Mouse (Mus musculus): ENCODE measurements around the gene Pou5f2.

Gene Pou5f2

GRCm38 (mm10) chr13:78024683-78025294 lies at the start of gene Pou5f2:
Gene Pou5f2 (plus strand): TSS chr13:78024902.
- DNase-seq (ENCODE audit: low spot score in 2 of 2) = no peak

- no peak for DNase-seq (ENCODE audit: low spot score in 2 of 2)
Measured at GRCm38 (mm10) chr13:77976248-77976647, 48.5 kb upstream of the Pou5f2 start.

DNA sequence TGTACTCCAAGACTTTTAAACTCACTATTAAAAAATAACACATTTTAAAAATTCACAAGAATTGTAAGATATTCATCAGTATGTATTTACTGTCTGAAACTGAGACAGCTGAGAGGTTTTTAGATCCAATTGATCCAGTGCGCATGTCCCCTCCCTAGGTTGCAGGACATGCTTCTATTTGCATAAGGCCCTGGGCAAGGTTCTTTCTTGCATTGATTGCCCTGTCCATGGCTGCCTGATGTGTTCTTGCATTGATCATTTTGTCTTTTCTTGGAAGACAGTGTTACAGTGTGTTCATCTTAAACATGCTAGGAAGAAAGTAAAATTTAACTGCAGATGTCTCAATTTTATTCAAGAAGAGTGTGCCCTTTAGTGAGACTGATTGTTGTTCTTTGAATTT lies 47.6 kb upstream of the Pou5f2 start:
- DNase-seq (ENCODE audit: low spot score in 2 of 2) = no peak

DNA sequence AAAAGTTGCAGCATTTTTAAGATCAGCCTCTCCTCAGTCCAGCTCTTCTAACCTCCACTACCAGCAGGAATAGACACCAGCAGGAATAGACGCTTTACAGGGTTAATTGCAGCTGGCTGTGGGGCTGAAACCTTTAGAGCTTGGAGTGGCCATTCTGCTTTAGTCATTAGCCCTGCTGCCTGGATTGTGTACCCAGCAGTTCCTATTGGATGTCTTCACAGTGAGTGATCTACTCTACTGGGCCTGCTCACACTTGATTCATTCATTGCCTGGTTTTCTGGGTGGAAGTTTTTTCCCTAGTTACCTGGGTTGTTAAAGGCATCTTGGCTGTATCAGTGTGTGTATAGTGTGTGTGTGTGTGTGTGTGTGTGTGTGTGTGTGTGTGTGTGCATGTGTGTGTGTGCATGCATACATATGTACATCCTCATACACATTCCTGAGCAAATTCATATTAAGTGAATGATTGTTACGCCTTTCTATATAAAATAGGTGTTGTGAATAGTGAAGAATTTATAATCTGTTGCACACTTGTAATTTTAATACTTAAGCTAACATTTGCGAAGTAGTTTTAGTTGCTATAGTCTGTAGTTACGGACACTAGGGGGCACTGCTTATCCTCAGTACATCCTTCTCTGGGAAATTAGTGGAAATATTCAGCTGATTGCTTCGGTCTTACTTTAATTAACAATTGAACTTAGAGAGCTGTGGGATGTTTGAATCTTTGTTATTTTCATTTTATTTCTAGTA lies 42.4 kb upstream of the Pou5f2 start:
- peak; percentile 70 to 75 for DNase-seq (ENCODE audit: low spot score in 2 of 2)

DNA sequence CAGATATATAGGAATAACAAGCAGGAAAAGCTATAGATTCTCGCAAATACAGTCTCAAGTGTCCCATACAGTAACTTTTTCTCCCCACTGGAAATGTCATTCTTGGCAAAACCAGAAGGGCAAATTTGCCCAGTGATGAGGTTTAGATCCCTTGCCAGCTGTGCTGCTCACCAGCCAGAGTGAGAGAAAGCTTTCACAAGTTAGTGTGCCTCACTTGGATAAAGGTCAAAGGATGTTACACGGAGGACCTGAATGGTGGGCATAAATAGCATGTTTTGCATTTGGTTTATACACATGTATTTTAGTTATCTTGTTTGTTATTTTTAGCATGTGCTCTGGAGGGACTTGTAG lies 41.9 kb upstream of the Pou5f2 start:
- no peak for DNase-seq (ENCODE audit: low spot score in 2 of 2)

GRCm38 (mm10) chr13:77991189-77991886 lies 33.4 kb upstream of the Pou5f2 start:
- no peak for DNase-seq (ENCODE audit: low spot score in 2 of 2)

- no peak for DNase-seq (ENCODE audit: low spot score in 2 of 2)
Measured at GRCm38 (mm10) chr13:78004649-78005048, 20.1 kb upstream of the Pou5f2 start.

DNA sequence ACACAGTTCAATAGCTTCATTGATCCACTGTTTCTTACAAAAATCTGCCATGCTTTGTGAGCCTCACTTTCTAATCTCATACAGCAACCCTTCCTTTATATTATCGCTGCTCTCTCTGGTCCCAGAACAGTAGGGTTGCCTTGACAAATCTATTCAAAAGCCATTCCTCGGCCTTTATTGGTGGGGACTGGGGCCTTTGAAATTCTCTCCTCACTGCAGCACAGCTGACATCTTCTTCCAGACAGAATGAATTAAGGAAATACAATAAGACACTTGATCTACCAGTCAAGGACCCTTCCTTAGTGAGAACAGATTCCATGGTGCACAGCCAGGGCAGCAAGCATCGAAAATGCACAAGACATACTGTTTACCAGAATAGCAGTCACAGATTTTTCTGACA lies 19.4 kb upstream of the Pou5f2 start:
- DNase-seq (ENCODE audit: low spot score in 2 of 2) = no peak

DNA sequence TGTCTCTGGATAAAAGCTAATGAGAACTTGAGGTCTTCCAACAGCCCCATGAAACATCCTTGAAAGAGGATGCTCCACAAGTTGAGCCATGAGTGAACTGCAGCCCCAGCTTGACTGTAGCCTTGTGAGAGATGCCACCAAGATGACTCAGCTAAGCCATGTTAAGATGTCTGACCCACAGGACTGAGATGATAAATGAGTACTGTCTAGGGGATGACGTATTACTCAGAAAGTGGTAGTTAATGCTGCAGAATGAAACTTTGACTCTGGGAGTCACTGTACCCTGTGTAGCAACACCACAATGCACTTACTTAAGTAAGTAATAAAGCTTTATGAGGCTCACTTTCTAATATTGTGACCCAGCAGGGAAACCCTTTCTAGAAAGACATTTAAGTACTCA lies 14.5 kb upstream of the Pou5f2 start:
- no peak for DNase-seq (ENCODE audit: low spot score in 2 of 2)

GRCm38 (mm10) chr13:78032821-78033220 lies 8.1 kb downstream of the Pou5f2 start:
- DNase-seq (ENCODE audit: low spot score in 2 of 2) = no peak

GRCm38 (mm10) chr13:78037203-78037602 lies 12.5 kb downstream of the Pou5f2 start:
- peak in 1 of 2 experiments; percentile 17 for DNase-seq (ENCODE audit: low spot score in 2 of 2)

DNA sequence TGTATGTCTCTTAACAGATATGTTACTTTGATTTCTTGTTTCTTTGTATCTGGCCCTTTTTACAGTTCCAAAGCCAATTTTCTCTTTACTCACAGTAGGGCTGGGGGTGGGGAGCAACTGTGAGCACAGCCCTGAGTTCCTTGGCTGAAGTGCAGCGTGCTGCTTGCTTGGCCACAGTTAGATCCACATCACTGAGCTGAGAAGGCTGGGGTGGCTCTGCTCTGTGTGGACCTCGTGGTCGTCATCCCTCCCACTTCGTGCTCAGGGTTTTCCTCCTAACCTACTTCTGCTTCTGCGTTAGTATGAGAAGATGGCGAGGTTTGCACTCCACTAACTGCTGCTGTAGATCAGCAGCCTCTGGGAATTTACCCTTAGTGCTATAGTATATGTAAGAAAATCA lies 18.5 kb downstream of the Pou5f2 start:
- DNase-seq (ENCODE audit: low spot score in 2 of 2) = peak in 1 of 2 experiments; percentile 9

GRCm38 (mm10) chr13:78045116-78045515 lies 20.4 kb downstream of the Pou5f2 start:
- DNase-seq (ENCODE audit: low spot score in 2 of 2) = no peak
